Mouse (Mus musculus): ENCODE results near the gene Gfi1.

GRCm38 (mm10) chr5:107720511-107720910 is 5.3 kb downstream of the Gfi1 start:
- TF ChIP-seq CTCF (IDR thresholded peaks at IDR 0.05; ENCODE audit: insufficient read depth, low read length) (no peak), POLR2A (IDR thresholded peaks at IDR 0.05; ENCODE audit: borderline replicate concordance, extremely low read depth, low read depth, low read length) (no peak)
